Mouse (Mus musculus) frontal cortex, adult 2 months (tissue): Measurements from ENCODE around the gene Selenot. TPM values are rescaled to one million over a fixed set of nuclear protein-coding genes. Genes with fewer than 3 reads are reported as not detected.
"Not testable (repeated sequence)": the region's sequence is repeated elsewhere in the genome, so short reads cannot be mapped to it uniquely, and the experiment has no call there.

Experiments
- DNase-seq, 2 experiments: peaks; one replicate each; pipeline ENCODE4 v3.0.0; 2022; ENCODE audit warnings: low spot score in 1 of 2; ENCODE audit errors: extremely low spot score in 1 of 2
- polyA plus RNA-seq: library from polyadenylated mRNA; depleted of rRNA; stranded (reverse); fragments of >200 nt; gene quantifications from 2 replicates; pipeline ENCODE4 v1.2.3, GENCODE M21; 2012; rRNA removed

The Selenot gene
- 107 and 115 TPM in 2 replicates for polyA plus RNA-seq

DNA sequence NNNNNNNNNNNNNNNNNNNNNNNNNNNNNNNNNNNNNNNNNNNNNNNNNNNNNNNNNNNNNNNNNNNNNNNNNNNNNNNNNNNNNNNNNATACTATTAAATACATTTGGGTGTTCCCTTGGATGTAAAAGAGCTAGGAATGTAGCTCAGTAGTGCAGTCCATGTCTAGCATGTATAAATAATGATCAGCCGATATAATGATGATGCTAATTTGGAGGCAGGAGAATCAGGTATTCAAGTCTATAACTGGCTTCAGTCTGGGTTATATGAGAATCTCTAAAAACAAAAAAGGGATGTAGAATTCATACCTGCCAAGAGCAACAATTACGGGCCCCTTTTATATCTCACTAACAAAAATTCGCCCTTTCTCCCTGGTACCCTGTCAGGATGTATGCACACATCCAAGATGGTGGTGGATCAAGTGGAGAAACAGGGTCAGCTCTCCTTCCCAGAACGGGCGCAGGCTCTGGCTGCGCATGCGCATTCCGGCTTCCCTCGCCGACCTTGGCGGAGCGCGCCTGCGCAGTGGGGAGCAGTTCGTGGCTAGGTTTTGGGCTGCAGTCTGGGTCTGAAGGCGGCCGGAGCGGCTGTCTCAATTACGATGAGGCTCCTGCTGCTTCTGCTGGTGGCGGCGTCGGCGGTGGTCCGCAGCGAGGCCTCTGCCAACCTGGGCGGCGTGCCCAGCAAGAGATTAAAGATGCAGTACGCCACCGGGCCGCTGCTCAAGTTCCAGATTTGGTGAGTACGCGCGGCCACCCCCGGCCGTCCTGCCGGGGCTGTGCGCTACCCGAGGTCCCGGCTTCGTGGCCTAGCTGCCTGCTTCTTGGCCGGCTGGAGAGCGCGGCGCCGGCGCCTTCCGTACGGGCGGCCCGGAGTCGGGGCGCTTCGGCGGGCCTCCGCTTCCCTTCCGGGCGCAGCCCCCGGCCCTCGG is at the start of gene Selenot:
Gene Selenot, plus strand, starts transcription at position 500 of the 930 bp plus-strand sequence.
- DNase-seq, result peak; percentile 93 to 98

DNA sequence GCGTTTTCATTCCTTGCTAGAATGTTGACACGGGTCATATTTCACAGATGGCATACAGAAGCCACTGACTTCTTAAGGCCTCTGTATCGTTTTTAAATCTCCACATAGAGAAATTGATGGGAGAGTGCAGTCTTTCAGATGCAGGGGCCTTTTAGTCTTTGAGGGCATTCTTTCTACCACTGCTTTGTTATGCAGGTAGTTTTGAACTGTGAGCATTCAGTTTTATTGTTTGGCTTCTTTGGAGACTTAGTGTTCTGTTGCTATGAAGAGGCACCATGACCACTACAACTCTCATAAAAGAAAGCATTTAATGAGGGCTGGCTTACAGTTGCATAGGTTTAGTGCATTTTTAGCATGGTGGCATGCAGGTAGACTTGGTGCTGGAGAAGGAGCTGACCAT is 39.9 kb upstream of the Selenot start:
- no peak for DNase-seq

DNA sequence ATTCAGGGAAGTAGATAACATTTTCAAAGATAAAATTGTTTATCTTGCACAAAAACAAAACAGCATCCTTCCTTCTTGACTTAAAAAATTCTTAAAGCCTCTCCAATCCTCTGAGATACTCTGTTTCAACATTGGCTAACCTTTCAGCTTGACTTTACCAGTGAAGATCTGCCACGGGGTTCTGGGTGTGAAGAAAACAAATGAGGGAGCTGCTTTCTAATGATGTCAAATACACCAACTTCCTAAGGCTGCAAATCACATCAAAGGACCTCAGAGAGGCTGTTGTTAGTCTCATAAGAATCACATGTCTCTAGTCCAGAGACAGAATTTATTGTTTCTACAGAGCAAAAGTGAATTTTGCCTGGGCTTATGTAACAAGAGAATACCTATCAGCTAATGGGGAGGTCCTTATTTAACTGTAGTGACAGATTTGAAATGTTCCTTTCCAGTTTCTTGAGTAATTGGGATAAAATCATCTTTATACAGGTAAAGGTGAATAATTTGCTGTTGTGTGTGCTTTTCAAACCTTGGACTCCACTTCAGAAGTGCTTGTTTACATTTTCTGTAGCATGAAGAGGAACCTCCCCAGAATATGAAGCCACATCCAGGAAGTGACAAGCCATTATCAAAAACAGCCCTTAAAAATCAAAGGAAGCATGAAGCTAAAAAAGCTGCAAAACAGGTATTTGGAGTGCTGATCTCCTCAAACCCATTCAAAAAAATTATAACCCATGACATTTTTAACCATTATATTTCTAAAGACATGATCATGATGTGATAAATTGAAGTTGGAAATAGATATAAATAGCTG is 24.2 kb upstream of the Selenot start:
- no peak for DNase-seq

DNA sequence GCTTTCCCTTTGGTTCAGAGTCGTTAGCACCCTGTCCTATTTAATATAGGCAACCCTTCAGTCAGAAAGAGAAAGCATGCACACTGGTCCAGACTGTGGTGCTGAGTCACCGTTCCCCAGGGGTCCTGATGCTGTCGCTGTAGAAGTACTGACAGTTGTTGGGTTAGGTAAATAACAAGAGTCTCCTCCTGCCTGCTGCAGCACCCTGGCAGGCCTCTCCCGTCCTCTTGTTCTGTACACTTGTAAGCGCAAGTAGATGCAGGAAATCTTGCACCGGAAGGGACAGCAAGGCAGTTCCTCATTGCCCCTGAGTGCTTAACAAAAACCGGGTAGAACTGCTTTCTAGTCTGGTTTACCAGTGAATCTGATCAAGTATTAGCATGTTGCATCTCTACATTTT is 19.8 kb upstream of the Selenot start:
- no peak for DNase-seq

DNA sequence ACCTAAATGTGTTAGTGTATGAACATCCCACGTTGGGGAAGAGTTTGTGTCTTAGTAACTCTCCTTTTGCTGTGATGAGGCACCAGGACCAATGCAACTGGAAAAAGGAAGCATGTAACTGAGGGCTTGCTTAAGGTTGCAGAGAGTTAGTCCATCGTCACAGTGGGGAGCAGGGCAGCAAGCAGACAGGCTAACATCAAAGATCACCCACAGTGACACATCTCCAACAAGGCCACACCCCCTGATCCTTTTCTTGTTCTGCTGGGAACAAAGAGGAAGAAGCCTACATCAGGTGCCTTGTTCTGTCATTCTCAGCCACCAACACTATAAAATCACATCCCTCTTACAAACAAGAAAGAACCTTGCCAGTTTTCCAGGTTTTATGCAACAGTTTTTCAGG is 16.5 kb upstream of the Selenot start:
- DNase-seq, result no peak

DNA sequence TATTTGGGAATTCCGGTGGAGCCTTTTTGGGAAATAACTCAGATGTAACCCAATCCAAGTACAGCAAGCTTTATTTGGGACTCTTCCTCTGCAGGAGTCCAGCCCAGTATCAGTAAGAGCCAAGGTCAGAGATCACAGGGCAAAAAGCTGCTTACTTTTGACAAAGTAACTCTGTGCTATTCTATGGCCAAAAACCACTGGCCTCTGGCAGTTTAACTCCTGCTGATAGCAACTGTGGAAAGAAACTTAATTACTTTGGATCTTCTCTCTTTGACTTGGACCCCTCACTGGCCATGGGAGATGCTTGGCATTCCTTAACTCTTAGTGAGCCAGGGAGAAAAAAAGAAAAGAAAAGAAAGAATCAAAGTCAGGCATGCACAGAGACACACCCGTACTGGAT is 15.0 kb upstream of the Selenot start:
- DNase-seq, result no peak

DNA sequence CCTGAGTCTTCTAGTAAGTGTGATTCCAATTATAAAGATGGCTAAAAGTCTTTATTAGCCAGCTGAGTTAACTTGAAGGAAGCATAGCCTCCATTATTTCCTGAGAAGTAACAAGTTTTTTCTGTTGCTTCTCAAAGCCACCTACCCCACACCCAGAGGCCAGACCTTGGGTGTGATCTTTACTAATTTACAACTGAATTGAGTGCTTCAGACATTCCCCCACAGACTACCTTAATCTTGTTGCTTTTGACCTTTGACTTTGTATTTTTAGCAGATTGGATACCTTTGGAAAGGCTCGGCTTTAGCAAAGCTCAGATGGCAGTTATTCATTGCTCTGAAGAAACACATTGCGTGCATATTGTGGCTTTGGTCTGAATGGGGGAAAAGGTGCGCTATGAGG is 5.6 kb upstream of the Selenot start:
- DNase-seq, result no peak

DNA sequence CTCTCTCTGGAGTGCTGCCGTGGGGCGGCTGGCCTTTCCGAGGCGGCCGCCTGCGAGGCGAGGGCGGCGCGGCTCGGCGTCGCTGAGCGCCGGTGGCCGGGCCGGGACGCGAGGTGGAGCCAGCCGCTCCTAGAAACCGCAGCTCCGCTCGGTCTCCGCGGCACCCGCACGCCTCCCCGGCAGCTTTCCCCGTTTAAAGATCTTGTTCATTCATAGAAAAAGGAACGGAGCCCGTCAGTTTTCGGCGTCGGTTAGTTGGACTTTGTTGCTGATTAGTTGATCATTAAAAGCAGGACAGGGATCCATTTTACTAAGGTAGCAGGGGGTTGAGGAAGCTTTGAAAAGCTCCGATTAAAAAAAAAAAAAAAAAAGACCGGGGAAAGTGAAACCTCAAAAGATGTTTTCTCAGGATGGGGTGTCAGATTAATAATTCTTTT is 649 bp downstream of the Selenot start:
- DNase-seq, result peak in 1 of 2 experiments; percentile 56

DNA sequence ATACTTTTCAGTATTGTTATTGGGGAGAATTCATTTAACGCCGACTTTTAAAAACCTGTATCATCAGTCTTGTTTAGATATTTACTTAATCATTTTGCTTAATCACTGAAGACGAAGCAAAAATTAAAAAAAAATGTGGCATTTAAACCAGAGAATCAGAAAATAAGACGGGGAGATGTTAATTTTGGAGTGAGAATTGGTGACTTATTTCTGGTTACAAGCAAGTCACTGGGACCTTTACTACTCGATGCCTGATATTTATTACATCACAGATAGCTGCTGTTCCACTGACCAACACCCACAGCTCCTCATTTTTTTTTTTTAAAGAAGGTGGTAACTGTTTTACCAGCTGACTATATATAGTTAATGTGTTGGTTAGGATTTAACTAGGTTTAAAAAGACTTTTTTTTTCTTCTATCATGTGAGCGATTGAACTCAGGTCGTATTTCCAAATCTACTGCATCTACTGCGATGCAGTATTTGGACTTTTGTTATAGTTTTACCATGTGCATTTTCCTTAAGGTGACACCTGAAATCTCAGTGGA is 1.1 kb downstream of the Selenot start:
- no peak for DNase-seq

DNA sequence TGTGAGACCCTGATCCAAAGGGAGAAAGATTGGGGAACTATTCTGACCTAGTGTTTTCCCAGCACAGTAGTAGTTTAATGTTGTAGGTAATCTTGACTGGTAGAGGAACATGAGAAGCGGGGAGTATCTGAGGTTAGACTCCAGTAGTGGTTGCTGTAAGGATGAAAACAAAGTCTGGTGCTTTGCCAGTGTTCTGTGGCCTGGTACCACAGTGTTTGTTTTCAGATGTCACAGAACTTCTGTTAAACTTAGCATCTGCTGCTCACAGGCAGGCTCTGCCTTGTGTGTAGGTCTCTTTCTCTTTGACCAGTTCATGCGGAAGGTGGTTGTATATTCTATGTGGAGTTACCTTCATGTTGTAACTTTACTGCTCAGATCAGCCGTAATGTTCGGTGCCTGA is 5.1 kb downstream of the Selenot start:
- DNase-seq, result no peak

DNA sequence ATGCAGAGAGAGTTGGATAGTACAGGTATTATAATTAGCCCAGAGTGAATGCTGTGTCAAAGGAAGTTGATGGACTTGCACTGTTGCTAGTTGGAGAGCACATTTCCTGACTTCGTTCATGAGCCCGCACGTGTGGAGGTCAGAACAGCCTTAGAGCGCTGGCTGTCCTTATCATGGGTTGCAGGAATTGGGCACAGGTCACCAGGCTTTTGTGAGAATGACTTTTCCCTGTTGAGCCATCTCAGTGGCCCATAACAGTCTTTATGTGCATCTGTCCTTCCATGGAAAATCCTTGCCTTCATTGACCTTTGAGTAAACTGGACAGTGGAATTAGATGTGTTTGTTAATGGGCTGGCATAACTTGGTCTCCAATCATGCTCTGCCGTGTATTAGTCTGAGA is 5.9 kb downstream of the Selenot start:
- DNase-seq, result no peak

DNA sequence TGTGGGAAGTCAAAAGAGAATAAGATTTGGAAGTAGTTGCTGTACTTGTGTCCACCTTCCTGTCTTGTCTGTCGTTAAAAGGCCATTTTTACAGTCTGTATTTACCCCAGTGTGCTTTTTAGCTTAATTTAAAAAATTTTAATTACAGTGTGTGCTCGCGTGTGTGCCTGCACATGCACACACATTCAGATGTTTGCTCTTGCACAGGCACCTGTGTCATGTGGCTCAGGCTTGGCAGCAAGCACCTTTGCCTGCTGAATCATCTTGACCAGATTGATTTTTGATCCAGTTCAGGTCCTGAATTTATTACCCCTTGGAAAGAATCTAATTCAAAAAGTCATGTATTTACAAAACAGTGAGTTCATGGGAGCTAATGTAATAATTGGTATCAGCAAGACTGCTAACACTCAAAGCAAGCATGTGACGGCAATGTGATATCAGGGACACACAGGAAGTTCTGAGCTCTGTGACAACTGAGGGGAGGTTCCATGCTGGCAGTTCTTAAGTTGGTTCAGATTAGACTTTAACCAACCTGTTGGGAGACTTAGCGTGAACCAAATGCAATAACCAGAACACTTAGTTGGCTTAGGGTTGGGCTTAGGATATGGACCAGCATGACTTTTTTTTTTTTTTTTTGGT is 6.5 kb downstream of the Selenot start:
- no peak for DNase-seq

DNA sequence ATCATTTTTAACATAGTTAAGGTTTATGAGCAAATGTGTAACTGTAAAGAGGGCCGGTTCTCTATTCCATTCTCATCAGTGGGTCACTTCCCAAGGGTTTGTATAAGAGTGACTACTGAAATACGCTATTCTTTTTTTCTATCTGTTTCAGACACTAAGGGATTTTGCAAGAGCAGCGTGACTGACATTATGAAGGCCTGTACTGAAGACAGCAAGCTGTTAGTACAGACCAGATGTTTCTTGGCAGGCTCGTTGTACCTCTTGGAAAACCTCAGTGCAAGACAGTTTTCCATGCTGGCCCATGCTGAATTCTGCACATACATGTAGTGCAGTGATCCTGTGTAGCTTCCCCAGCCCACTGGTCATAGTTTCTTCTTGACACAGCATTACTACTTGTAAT is 14.1 kb downstream of the Selenot start:
- DNase-seq, result not testable (repeated sequence)

DNA sequence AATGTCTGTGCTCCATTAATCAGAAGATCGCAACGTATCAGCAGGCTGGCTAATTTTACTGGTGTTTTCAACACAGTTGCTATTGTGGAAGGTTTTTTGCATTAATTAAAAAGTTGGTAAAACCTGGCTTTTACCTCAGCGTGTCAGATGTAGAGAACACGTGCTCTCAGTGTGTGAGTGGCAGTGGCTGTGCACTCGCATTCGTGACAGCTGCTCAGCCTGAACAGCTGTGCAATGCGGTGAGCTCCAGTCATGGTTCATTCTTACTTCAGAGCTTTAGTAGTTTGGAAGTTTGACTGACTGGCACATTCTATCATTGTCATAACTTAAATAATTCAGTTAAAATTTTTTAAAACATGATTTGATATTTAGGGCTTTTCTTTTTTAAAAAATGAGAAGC is 16.2 kb downstream of the Selenot start:
- not testable (repeated sequence) for DNase-seq

DNA sequence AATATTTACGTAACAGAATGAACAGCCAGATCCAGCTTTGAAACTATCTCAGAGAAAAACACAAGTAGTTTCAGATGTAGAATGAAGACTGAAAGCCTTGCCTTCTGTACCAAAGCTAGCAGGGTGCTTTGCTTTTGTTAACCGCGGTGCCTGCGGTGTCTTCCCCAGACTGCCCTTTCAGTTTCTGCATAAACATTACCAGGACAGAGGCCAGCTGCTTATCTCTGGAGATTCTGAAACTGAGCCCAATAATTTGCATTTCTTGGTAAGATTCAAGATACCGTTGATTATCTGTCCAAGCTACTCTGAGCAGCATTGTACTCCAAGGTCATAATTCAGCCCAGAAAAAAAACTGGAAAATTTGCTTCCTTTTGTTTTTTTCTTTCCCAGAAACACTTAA is 17.2 kb downstream of the Selenot start:
- DNase-seq, result no peak

DNA sequence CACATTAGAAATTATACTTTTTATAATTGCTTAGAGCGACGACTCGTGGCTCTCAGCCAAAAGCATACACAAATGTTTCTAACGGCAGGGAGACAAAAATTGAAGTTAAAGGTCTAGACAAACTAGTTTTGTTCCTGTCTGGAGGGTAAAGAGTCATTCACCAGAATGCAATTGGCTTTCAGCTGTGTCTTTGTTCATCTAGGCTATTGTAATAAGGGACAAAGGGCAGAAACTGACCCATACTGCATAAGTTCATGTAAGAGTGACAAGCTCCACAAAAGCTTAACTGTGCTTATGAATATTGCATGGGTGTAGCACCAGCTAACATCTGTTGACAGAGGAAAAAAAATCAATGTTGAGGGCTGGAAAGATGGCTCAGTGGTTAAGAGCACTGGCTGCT is 32.1 kb downstream of the Selenot start:
- no peak for DNase-seq

DNA sequence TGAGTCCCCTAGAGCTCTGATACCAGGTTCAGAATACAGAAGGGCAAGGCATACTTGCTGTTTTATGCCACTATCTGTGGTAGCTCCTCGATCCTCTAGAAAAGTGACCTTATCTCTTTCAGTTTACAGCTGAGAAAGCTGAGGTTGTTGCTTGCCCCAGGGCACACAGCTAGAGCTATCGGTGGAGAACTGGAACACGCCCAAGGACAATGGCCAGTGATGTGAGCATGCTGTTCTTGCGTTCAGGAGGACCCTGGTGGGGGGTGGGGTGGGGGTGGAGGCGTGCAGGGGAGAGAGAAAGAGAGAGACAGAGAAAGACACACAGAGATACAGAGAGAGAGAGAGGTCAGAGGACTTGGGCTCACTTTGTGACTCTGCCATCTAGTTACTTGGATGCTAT is 33.5 kb downstream of the Selenot start:
- DNase-seq, result no peak

DNA sequence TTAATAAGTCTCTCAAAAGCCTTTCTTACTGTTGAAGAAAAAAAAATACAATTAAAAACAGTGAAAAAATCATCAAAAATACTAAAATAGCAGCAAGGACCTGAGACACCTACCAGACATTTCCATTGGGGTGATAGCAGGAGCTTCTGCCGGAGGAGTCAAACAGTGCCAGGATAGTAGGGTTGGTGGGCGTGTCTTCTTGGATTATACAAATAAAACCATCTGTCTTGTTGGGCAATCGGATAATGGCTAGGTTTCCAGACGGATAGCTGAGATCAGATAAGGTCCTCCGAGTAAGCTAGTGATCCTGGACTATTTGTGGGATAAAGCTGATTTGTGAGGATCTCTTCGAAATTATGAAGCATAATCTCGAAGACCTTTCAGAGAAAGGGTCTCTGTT is 44.6 kb downstream of the Selenot start:
- no peak for DNase-seq

DNA sequence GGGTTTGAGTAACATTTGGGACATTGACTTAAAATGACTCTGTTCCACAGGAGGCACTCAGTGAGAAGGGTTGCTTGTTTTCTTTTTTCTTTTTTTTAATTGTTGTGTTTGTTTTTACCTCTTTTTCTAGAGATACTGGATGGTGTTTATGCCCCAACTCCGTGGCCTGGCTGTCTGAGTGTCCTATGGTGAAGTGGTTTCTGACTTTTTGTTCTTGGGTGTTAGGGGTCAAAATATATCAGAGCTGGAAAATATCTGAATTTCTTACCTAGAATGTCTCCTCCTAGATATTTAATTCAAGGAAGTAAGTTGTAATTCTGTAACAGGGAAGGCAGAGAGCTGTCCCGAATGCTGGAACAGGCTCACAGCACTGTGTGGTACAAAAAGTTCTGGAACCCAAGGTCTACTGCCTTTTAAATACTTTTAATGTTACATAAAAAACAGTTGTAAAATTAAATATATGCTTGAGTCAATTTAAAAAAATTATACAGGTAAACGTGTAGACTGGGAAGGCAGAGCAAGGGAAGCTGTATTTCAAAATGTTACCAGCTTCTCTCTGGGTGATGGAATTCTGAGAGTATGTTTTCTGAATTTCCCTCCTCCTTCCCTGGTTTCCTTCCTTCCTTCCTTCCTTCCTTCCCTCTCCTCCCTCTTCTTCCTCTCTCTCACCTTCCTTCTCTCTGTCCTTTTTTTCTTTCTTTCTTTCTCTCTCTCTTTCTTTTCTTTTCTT is 46.4 kb downstream of the Selenot start:
- no peak for DNase-seq

DNA sequence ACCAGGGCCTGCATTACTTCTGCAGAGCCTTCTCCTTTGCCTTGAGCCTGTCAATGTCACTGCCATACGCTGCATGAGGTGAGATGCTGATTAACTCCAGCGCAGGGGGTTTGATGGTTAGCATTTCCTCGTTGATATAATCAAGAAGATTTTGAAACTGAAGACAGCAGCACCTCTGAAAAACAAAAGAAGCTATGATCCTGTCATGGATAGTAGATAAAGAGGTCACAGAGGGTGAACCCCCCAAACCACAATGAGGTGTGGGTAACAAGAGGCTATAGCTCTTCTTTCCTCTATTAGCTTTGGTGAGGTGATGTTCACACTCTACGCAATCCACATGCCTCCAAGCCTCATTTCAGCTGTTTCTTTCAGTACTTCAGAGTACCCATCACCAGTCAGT is 48.5 kb downstream of the Selenot start:
- DNase-seq, result no peak
